Mouse (Mus musculus): ENCODE measurements around the gene Rnf169. TPM values are rescaled to one million over a fixed set of nuclear protein-coding genes. Genes with fewer than 3 reads are reported as not detected.
A peak's percentile ranks its signal among the peaks of the same experiment; 100 is the strongest.

Rnf169 gene
- polyA plus RNA-seq, 1 experiment from 2014 or later, result 4.4 TPM

- ATAC-seq (replicated peaks; ENCODE audit: low FRiP score, low read depth), result no peak
- Histone ChIP-seq H3K27ac (no peak overlapping the region), H3K27me3 (ENCODE audit: insufficient read depth, low read length) (0 out of 2 replicates have a peak, but pooled peaks cover 5% of the 10 kb centered on the region), H3K4me1 (replicated peaks; ENCODE audit: insufficient read depth, low read length) (no peaks in the 10 kb centered on the region), H3K36me3 (ENCODE audit: insufficient read depth, low read length) (no peaks in the 10 kb centered on the region), H3K4me2 (ENCODE audit: low read length) (no peak overlapping the region), H3K9me3 (replicated peaks; ENCODE audit: low read length) (no peaks in the 10 kb centered on the region), H3K4me3 (replicated peaks; ENCODE audit: low read depth, low read length) (no peak overlapping the region), H3K9ac (ENCODE audit: low read depth, low read length) (no peak overlapping the region)
- WGBS, result 52% methylated on average over 8 of the region's 8 CpGs
- no peak for DNase-seq (ENCODE audit: low spot score)
- no peak for TF ChIP-seq CTCF (IDR thresholded peaks at IDR 0.05; ENCODE audit: low read depth)
These were observed 31.8 kb upstream of the Rnf169 start for GRCm38 (mm10) chr7:100012085-100012484.

- H3K27me3 ChIP-seq (ENCODE audit: insufficient read depth, low read length), result peaks cover 17% of the 10 kb centered on the region
- 29% methylated on average over 5 of the region's 5 CpGs for WGBS
- ATAC-seq (replicated peaks; ENCODE audit: low FRiP score, low read depth) (peak; percentile 41; the same call in 1 of the 2 replicates), DNase-seq (ENCODE audit: low spot score) (no peak)
- no peak overlapping the region for H3K4me2 ChIP-seq (ENCODE audit: low read length)
- TF ChIP-seq CTCF (IDR thresholded peaks at IDR 0.05; ENCODE audit: low read depth), result no peak
- H3K27ac ChIP-seq, result no peak overlapping the region
- no peak overlapping the region for H3K4me3 ChIP-seq (replicated peaks; ENCODE audit: low read depth, low read length)
- no peak overlapping the region for H3K9ac ChIP-seq (ENCODE audit: low read depth, low read length)
- no peaks in the 10 kb centered on the region for H3K36me3 ChIP-seq (ENCODE audit: insufficient read depth, low read length)
- no peaks in the 10 kb centered on the region for H3K9me3 ChIP-seq (replicated peaks; ENCODE audit: low read length)
- H3K4me1 ChIP-seq (replicated peaks; ENCODE audit: insufficient read depth, low read length), result no peaks in the 10 kb centered on the region
These were observed 30.5 kb upstream of the Rnf169 start for GRCm38 (mm10) chr7:100010711-100011110.

- Histone ChIP-seq H3K9ac (ENCODE audit: low read depth, low read length) (no peak overlapping the region), H3K4me1 (replicated peaks; ENCODE audit: insufficient read depth, low read length) (no peaks in the 10 kb centered on the region), H3K4me2 (ENCODE audit: low read length) (no peak overlapping the region), H3K9me3 (replicated peaks; ENCODE audit: low read length) (no peaks in the 10 kb centered on the region), H3K36me3 (ENCODE audit: insufficient read depth, low read length) (no peaks in the 10 kb centered on the region), H3K27me3 (ENCODE audit: insufficient read depth, low read length) (peaks cover 18% of the 10 kb centered on the region), H3K27ac (no peak overlapping the region), H3K4me3 (replicated peaks; ENCODE audit: low read depth, low read length) (no peak overlapping the region)
- TF ChIP-seq CTCF (IDR thresholded peaks at IDR 0.05; ENCODE audit: low read depth), result peak; percentile 88
- ATAC-seq (replicated peaks; ENCODE audit: low FRiP score, low read depth) (peak; percentile 73), DNase-seq (ENCODE audit: low spot score) (peak; percentile 82)
- WGBS, result 10% methylated on average over 11 of the region's 11 CpGs
These were observed 29.4 kb upstream of the Rnf169 start for GRCm38 (mm10) chr7:100009640-100010039.

DNA sequence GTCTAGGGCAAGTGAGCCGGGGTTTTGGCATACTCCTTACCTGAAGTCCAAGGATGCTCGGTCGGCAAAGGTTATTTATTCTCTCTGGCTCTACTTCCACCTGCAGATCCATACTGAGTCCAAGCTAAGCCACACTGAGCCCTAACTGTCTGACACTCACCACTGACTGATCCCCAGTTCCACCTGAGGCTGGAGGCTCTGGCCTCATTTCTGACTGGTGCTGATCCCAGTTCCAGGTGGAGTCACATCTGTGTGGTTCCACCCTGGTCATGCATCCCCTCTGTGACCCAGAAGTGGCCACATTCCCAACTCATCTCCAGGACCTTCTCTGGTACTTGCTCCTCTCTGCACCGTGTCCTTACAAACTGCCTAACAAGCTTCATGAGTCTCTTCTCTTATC is 28.5 kb upstream of the Rnf169 start:
- no peak overlapping the region for H3K27ac ChIP-seq
- no peaks in the 10 kb centered on the region for H3K36me3 ChIP-seq (ENCODE audit: insufficient read depth, low read length)
- H3K4me1 ChIP-seq (replicated peaks; ENCODE audit: insufficient read depth, low read length), result no peaks in the 10 kb centered on the region
- TF ChIP-seq CTCF (IDR thresholded peaks at IDR 0.05; ENCODE audit: low read depth), result no peak
- no peak overlapping the region for H3K4me3 ChIP-seq (replicated peaks; ENCODE audit: low read depth, low read length)
- no peak overlapping the region for H3K4me2 ChIP-seq (ENCODE audit: low read length)
- H3K9ac ChIP-seq (ENCODE audit: low read depth, low read length), result no peak overlapping the region
- H3K27me3 ChIP-seq (ENCODE audit: insufficient read depth, low read length), result peaks cover 18% of the 10 kb centered on the region
- 89% methylated on average over 4 of the region's 4 CpGs for WGBS
- DNase-seq (ENCODE audit: low spot score) (no peak), ATAC-seq (replicated peaks; ENCODE audit: low FRiP score, low read depth) (no peak)
- no peaks in the 10 kb centered on the region for H3K9me3 ChIP-seq (replicated peaks; ENCODE audit: low read length)

GRCm38 (mm10) chr7:100006411-100006810 is 26.2 kb upstream of the Rnf169 start:
- ATAC-seq (replicated peaks; ENCODE audit: low FRiP score, low read depth) (no peak), DNase-seq (ENCODE audit: low spot score) (no peak)
- H3K27ac ChIP-seq, result no peak overlapping the region
- peak overlapping the region; percentile 84 for H3K4me2 ChIP-seq (ENCODE audit: low read length)
- H3K9ac ChIP-seq (ENCODE audit: low read depth, low read length), result no peak overlapping the region
- H3K9me3 ChIP-seq (replicated peaks; ENCODE audit: low read length), result no peaks in the 10 kb centered on the region
- no peaks in the 10 kb centered on the region for H3K4me1 ChIP-seq (replicated peaks; ENCODE audit: insufficient read depth, low read length)
- no peaks in the 10 kb centered on the region for H3K36me3 ChIP-seq (ENCODE audit: insufficient read depth, low read length)
- peak overlapping the region; percentile 44; the same call in 1 of the 2 replicates for H3K4me3 ChIP-seq (replicated peaks; ENCODE audit: low read depth, low read length)
- H3K27me3 ChIP-seq (ENCODE audit: insufficient read depth, low read length), result peaks cover 18% of the 10 kb centered on the region
- 5% methylated on average over 11 of the region's 11 CpGs for WGBS
- no peak for TF ChIP-seq CTCF (IDR thresholded peaks at IDR 0.05; ENCODE audit: low read depth)

DNA sequence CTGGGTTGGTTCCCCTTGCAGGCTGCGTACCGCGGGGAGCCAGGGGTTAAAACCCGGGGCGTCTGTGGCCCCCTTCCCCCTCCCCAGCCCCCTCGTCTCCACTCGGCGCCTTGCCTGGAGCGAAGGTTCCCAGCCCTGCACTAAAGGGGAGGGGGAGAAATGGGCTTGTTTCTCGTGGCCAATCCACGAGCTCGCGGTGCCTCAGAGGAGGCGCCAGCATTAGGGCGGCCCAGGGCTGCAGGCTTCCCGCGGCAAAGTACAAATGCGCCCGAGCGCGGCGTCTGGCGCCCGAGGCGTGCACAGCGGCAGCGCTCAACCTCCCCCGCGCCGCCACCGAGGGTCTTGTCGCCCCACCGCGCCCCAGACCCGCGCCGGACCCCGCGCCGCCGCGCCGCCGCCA is 25.5 kb upstream of the Rnf169 start, which contains the start of gene Chrdl2:
TSS of gene Chrdl2 (plus strand) at position 383 of the 400 bp plus-strand sequence.
- DNase-seq (ENCODE audit: low spot score) (peak; percentile 56), ATAC-seq (replicated peaks; ENCODE audit: low FRiP score, low read depth) (no peak; the same call in 1 of the 2 replicates)
- H3K9me3 ChIP-seq (replicated peaks; ENCODE audit: low read length), result no peaks in the 10 kb centered on the region
- TF ChIP-seq CTCF (IDR thresholded peaks at IDR 0.05; ENCODE audit: low read depth), result no peak
- H3K9ac ChIP-seq (ENCODE audit: low read depth, low read length), result peak within 1 kb of the TSS; percentile 49; the same call in 1 of the 2 replicates
- H3K27me3 ChIP-seq (ENCODE audit: insufficient read depth, low read length), result peaks cover 18% of the 10 kb centered on the region
- under 1% methylated on average over 44 of the region's 44 CpGs for WGBS
- H3K4me3 ChIP-seq (replicated peaks; ENCODE audit: low read depth, low read length), result peak within 1 kb of the TSS; percentile 44
- no peak within 1 kb of the TSS for H3K27ac ChIP-seq
- H3K4me1 ChIP-seq (replicated peaks; ENCODE audit: insufficient read depth, low read length), result no peaks in the 10 kb centered on the region
- H3K4me2 ChIP-seq (ENCODE audit: low read length), result peak within 1 kb of the TSS; percentile 84
- H3K36me3 ChIP-seq (ENCODE audit: insufficient read depth, low read length), result no peaks in the 10 kb centered on the region

DNA sequence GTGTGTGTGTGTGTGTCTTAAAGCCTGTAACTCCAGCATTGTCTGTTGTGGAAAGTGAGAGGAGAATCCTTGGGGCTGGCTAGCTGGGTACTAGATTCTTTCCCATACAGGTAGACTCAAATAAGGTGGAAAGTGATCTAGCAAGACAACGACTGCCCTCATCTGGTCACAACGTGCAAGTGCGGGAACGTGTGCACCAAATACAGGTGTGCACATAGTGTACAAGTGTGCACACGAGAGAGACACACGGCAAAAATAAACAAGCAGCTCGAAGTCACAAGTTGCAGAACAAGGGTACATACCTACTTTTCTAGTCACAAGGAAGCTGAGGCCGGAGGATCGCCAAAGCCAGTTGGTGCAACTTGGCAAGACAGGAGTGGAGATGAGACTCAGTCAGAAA is 23.5 kb upstream of the Rnf169 start:
- H3K36me3 ChIP-seq (ENCODE audit: insufficient read depth, low read length), result no peaks in the 10 kb centered on the region

More for the DNA sequence above, 23.5 kb upstream of the Rnf169 start:
- WGBS, result 57% methylated on average over 9 of the region's 9 CpGs
- Histone ChIP-seq H3K27me3 (ENCODE audit: insufficient read depth, low read length) (peaks cover 18% of the 10 kb centered on the region), H3K4me3 (replicated peaks; ENCODE audit: low read depth, low read length) (no peak overlapping the region), H3K4me2 (ENCODE audit: low read length) (no peak overlapping the region), H3K27ac (no peak overlapping the region), H3K9ac (ENCODE audit: low read depth, low read length) (no peak overlapping the region), H3K9me3 (replicated peaks; ENCODE audit: low read length) (no peaks in the 10 kb centered on the region), H3K4me1 (replicated peaks; ENCODE audit: insufficient read depth, low read length) (no peaks in the 10 kb centered on the region)
- ATAC-seq (replicated peaks; ENCODE audit: low FRiP score, low read depth) (no peak), DNase-seq (ENCODE audit: low spot score) (no peak)
- TF ChIP-seq CTCF (IDR thresholded peaks at IDR 0.05; ENCODE audit: low read depth), result peak; percentile 62; the same call in 1 of the 2 replicates

All from kidney, postnatal 0 days (tissue).